Mouse (Mus musculus) right cerebral cortex, postnatal 14 days (tissue): ENCODE measurements at regions not wholly inside any gene's neighbourhood (a gene's known extent, or its start where the extent isn't known, plus 50 kb on each side); places are given as distances from the start of the nearest gene placed in this dataset.

Source experiments
- DNase-seq: peaks from one replicate; pipeline ENCODE4 v3.0.0; 2022

- DNase-seq = no peak
Observed at GRCm38 (mm10) chr12:12765055-12765454, 176.7 kb downstream of the Mycn start.

- no peak for DNase-seq
Observed at GRCm38 (mm10) chr12:12764586-12764985, 177.1 kb downstream of the Mycn start.

- DNase-seq = no peak
Observed at GRCm38 (mm10) chr12:12756301-12756948, 185.3 kb downstream of the Mycn start.

GRCm38 (mm10) chr12:12753849-12754248 lies 187.9 kb downstream of the Mycn start:
- DNase-seq = no peak

- no peak for DNase-seq
Observed at GRCm38 (mm10) chr12:12751670-12752426, 189.9 kb downstream of the Mycn start.

GRCm38 (mm10) chr12:12749690-12750089 lies 192.0 kb downstream of the Mycn start:
- no peak for DNase-seq

GRCm38 (mm10) chr12:12746852-12747454 lies 194.8 kb downstream of the Mycn start:
- DNase-seq = no peak

GRCm38 (mm10) chr12:12744492-12744891 lies 197.2 kb downstream of the Mycn start:
- no peak for DNase-seq

- DNase-seq = no peak
Observed at GRCm38 (mm10) chr12:12738631-12739331, 202.9 kb downstream of the Mycn start.

GRCm38 (mm10) chr12:12725797-12726196 lies 215.9 kb downstream of the Mycn start:
- DNase-seq = no peak

- DNase-seq = no peak
Observed at GRCm38 (mm10) chr12:12725075-12725474, 216.6 kb downstream of the Mycn start.

GRCm38 (mm10) chr12:12723724-12724487 lies 217.8 kb downstream of the Mycn start:
- no peak for DNase-seq

GRCm38 (mm10) chr12:12722982-12723661 lies 218.6 kb downstream of the Mycn start:
- peak; percentile 10 for DNase-seq

- no peak for DNase-seq
Observed at GRCm38 (mm10) chr12:12716691-12717090, 225.0 kb downstream of the Mycn start.

GRCm38 (mm10) chr12:12715956-12716669 lies 225.6 kb downstream of the Mycn start:
- DNase-seq = peak; percentile 20

GRCm38 (mm10) chr12:12715528-12715927 lies 226.2 kb downstream of the Mycn start:
- DNase-seq = no peak

GRCm38 (mm10) chr12:12710184-12710609 lies 231.5 kb downstream of the Mycn start:
- DNase-seq = no peak

- no peak for DNase-seq
Observed at GRCm38 (mm10) chr12:12708954-12709523, 232.7 kb downstream of the Mycn start.

- no peak for DNase-seq
Observed at GRCm38 (mm10) chr12:12706326-12706920, 235.3 kb downstream of the Mycn start.

- no peak for DNase-seq
Observed at GRCm38 (mm10) chr12:12701735-12702134, 240.0 kb downstream of the Mycn start.
